Mouse (Mus musculus) layer of hippocampus, adult 8-10 months (tissue): ENCODE results near the gene Actl10. TPM values are rescaled to one million over a fixed set of nuclear protein-coding genes. Genes with fewer than 3 reads are reported as not detected.

Source experiments
- DNase-seq, 2 experiments: peaks; one replicate each; pipeline ENCODE4 v3.0.0; 2022; ENCODE audit warnings: low spot score in 2 of 2
- total RNA-seq, 4 experiments: library from RNA; stranded (reverse); gene quantifications; 2 replicates each; pipeline ENCODE4 v1.2.4; 2022

Gene Actl10
- under 1 TPM in 1 of 4 experiments, not detected in 3; 0.40 TPM for total RNA-seq

DNA sequence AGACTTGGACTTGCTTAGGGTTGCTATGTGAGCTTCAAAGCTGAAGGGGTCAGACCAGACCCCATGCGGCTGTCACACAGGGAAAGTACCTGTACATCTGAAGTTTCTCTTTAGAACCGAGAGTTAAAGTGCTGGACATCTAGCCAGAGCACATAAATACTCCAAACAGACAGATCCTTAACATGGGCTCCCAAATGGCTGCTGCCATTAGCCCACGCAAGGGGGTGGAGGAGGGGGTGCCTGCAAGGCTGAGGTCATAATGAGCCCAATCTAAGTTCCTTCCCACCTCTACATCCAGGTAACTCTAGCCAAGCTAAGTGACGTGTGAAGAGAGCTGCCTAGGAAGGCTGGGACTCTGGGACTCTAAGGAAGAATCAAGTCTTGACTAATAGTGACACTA, at the start of gene Actl10:
Gene Actl10, plus strand, starts transcription at position 301 of the 400 bp plus-strand sequence.
- no peak for DNase-seq

DNA sequence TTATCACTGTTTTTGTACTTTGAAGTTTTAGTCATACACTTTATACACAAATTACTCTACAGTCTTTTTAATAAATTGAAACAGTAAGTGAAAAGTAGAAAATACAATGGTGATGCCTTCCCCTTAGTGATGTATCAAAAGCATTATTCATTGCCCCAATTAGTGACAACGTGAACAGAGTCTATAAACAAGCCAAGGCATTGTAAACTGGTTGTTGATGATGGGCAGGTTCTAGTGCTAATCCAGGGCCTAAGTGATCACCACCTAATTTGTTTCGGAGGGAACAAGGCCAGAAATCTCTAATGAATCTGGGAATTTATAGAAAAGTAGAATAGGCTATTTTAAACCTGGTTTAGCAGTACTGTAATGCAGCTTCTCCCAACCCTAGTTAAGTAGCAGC, 44.5 kb upstream of the Actl10 start:
- DNase-seq, result no peak

DNA sequence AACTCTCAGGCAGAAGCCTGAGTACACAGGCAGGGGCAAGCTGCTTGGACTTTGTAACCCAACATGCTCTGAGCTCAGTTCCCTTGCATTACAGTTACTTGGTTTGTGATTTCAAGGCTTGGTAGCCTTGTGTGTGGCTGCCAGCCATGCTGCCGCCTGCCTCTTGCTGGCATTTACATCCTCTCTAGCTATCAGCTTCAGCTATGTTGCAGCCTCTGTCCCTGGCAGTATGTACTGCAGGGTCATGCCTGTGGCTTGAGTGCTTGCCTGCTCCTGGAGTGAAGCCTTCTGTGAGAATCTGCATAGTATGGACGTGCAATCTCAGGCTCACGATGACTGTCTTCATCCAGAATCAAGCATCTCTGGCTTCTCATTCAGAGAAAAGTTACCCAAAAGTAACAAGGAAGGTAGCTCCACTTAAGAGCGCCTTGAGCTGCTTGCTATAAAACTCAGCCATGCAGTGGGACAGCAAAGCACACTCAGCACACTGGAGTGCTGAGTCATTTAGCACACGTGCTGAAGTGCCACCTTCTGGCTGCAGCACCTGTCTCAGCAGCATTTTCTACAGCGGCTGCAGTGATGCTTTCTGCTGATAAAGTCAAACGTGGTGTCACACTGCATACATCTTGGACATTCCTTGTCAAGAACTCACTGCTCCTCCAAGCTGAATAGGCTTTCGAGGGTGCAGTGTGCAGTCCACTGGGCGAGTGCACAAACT, 43.9 kb upstream of the Actl10 start:
- DNase-seq, result peak in 1 of 2 experiments; percentile 12

DNA sequence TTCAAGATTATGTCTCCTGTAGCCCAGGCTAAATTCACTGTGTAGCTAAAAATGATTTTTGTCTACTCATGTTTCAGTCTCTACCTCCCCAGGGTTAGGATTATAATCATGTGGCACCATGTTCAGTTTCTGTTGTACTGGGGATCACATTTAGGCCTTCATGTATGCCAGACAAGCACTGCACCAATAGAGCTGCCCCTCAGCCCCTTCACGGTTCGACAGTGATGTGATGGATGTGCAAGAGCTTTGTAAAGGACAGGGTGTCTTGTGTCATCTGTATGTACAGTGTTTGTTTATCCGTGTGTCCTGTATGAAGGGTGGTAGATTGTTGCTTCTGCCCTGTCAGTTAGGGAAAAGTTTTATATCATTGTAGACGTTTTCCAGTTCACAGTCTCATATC, 43.1 kb upstream of the Actl10 start:
- DNase-seq, result no peak

DNA sequence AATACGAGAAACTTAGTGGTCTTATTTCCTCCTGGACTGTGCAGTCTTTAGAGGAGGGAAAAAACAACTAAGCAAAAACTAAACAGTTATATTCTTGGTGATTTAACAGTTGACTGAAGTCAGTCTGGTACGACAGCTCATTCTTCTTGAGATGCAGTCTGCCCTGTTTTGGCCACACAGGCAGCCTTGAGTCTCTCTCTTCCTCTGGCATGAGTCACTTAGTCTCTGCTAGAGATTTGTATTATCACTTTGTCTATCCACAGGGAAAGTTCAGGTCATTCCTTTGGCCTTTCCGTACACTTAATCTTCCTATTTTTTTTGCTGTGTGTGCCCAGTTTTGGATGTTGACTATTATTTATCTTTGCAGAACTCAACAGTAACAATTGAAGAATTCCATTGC, 41.4 kb upstream of the Actl10 start:
- no peak for DNase-seq

- DNase-seq, result no peak
These were observed 34.6 kb upstream of the Actl10 start for GRCm38 (mm10) chr2:154516944-154517343.

DNA sequence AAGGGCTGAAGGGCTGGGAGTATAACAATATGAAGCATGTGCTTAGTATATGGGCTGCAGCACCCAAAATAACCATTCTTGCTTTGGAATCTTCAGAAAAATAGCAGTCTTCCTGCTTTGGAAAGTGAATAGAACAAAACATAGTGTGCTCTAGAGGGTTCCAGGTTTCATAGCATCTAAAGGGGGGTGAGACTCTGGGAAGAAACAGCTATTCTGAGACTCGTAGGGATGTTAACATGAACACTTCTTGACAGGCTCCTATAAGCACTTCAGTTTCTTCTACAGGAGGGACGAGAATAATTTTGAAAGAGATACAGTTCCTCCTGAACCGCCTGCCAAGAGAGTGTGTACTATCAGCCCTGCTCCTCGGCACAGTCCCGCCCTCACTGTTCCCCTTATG, 34.2 kb upstream of the Actl10 start:
- no peak for DNase-seq

DNA sequence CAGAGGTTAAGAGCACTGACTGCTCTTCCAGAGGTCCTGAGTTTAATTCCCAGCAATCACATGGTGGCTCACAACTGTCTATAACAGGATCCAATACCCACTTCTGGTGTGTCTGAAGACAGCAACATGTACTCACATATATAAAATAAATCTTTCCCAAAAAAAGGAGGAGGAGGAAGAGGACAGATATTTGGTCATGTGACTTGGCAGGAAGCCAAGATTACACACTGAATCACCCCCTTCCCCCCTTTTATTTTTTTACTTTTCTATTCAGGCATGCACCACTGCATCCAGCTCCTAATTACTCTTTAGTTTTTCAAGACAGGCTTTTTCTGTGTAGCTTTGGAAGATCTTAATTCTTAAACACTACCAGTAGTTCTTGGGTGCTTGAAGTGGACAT, 30.1 kb upstream of the Actl10 start:
- DNase-seq, result no peak

DNA sequence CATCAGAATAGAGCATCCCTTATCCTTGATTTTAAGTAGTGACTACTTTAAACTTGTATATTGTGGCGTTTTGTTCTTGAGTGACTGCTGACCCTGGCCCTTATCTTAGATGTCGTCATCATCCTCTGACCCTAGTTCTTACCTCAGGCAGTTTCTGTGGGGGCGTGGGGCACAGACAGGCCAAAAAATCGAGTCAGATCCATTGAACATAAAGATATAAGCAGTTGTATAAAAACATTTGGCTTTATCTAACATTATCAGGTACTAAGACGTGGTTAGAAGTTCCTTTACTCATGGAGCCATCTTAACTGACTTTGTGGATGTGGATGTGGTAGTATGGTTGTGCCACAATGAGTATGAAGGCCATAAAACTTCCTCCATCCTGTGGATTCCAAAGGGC, 29.2 kb upstream of the Actl10 start:
- DNase-seq, result no peak

DNA sequence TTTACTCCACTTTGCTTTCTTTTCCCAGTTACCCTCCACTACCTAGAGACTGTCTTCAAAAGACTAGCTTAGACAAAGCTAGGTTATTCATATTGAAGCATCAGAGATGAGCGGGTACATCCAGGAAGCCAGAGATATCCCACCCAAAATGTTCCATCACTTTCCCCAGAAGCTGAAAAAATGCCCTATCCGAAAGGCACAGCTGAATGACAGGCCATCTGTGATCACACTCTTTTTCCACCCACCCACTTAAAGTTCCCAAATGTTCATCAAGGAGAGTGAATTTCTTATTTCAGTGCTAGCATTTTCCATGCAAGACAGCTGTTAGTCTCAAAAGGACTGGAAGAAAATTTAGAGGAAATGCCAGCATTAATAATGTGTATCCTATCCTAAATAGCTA, 26.3 kb upstream of the Actl10 start:
- peak; percentile 52 to 55 for DNase-seq

- DNase-seq, result no peak
These were observed 25.0 kb upstream of the Actl10 start for GRCm38 (mm10) chr2:154526531-154526930.

DNA sequence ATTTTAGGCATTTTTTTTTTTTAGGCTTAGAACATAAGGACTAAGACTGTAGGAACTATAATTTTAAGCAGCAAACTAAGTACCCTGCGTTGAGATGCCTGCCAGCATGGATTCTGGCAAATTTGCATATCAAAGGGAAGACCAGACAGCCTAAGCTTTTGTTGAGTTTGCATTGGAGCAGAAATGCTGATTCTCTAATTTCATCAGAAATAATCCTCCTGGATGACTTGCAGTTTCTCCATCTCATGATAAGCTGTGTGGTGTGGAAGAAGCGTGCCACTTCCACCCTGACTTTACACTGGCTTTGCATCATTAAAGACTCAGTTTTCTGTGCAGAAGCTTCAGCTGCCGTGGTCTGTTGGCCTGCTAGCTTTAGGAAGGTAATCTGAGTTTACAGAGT, 18.7 kb upstream of the Actl10 start:
- no peak for DNase-seq

GRCm38 (mm10) chr2:154534704-154535270, 16.8 kb upstream of the Actl10 start:
- DNase-seq, result no peak

DNA sequence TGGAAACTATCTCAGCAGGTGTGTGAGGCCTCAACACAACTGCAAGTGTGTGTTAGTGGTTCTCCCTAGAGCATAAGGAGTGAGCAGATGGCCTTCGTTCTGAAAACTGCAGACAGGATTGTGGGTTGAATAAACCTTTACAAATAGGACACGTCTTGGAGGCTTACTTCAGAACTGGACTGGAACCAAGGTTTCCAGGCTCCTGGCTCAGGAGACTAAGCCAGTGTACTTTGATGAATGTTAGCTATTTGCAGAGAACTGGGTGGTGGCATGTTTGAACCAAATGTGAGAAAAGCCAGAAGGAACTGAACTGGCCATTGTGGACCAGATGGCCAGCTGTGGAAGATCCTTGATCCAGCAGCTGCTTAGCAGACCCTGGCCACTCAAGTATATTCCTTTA, 13.3 kb upstream of the Actl10 start:
- DNase-seq, result peak; percentile 62 to 65

DNA sequence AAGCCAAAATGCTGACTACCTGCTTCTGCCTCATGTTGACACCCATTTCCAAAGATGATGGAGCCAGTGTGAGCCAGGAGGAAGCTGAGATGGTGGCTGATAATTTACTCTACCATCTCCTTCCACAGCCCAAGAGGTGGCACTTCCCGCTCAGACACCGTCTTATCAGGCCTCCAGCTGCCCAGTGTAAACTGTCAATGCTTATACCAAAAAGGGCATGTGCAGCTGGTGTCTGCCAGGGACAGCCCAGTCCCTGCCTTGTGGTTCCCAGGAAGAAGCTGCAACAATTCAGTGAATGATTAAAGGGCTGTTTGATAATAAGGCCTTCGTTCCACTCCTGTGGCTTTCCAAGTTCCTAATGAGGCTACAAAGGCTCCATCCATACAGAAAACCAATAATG, 12.9 kb upstream of the Actl10 start:
- no peak for DNase-seq

DNA sequence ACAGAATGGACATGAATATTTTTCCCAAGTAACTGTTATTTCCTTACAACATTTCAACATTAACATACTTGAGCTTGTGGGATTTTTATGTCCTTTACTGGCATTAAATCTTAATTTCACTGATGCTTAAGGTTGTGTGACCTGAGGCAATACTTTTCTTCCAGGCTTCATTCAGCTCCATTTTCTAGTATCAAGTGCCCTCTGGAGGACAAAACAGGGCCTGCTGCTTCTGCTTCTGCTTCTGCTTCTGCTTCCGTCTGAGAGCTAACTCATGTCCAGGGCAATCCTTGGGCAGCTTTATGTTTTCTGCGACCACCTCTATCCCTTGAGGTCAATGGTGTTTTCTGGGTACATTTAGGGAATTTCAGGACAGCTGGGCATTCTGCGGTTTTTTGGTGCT, 11.9 kb upstream of the Actl10 start:
- peak in 1 of 2 experiments; percentile 55 for DNase-seq

- no peak for DNase-seq
These were observed 9.9 kb upstream of the Actl10 start for GRCm38 (mm10) chr2:154541630-154542029.

- DNase-seq, result peak; percentile 81 to 87
These were observed 7.8 kb upstream of the Actl10 start for GRCm38 (mm10) chr2:154543567-154544347.

DNA sequence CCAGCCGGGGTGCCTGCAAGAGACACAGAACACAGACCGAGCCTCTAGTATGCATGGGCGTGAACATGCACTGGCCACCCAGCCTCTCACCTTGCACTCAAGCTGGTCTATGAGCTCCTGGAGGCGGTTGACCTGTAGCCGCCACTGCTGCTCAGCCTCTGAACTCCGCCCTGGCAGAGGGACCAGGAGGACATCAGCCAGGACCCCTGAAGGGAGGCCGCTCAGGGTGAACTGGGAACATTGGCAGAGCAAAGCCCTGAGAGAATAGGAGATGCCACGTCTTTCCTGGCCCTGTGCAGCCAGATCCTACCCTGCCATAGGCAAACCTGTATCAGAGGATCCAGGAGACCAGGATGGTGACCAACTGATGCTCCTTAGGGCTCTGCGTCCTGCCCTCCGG, 4.9 kb upstream of the Actl10 start, which contains the start of gene 1700003F12Rik:
Gene 1700003F12Rik, plus strand, starts transcription at position 375 of the 400 bp plus-strand sequence.
- DNase-seq, result no peak

DNA sequence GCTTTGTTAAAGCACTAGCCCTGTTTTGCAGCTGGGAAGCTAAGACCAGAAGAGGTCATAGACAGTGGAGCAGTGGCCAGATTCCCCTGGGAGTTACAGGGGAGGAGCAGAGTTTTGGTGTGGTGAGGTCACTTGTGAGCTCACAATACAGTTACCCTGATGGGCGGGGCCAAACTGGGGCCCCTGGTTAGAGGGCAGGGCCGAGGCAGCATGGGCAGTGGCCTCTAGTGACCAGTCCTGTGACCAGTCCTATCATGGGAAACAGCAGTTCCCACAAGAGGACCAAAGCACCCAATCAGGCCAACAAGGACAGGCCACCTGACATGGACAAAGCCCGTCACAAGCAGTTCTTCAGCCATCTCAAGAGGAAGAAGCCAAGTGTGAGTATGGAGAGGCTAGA, 2.9 kb upstream of the Actl10 start:
- DNase-seq, result no peak

- DNase-seq, result no peak
These were observed 2.3 kb upstream of the Actl10 start for GRCm38 (mm10) chr2:154549127-154549885.

- no peak for DNase-seq
These were observed 1.7 kb upstream of the Actl10 start for GRCm38 (mm10) chr2:154549886-154550189.
